Mouse (Mus musculus) cerebellum, adult 2 months (tissue): Measurements from ENCODE around the gene Trim71.

Experiments
- CTCF ChIP-seq: fragments of 200-500 bp; IDR thresholded peaks from 2 replicates; pipeline ENCODE4 v1.5.1; 2011; ENCODE audit warnings: low read depth, mild to moderate bottlenecking, control low read depth, low read length, moderate library complexity, borderline replicate concordance; ENCODE audit not compliant: insufficient read depth
- POLR2A ChIP-seq: fragments of 200-500 bp; IDR thresholded peaks from 2 replicates; pipeline ENCODE4 v1.6.1; 2011; ENCODE audit warnings: low read length, control low read depth, borderline replicate concordance; ENCODE audit not compliant: insufficient read depth

DNA sequence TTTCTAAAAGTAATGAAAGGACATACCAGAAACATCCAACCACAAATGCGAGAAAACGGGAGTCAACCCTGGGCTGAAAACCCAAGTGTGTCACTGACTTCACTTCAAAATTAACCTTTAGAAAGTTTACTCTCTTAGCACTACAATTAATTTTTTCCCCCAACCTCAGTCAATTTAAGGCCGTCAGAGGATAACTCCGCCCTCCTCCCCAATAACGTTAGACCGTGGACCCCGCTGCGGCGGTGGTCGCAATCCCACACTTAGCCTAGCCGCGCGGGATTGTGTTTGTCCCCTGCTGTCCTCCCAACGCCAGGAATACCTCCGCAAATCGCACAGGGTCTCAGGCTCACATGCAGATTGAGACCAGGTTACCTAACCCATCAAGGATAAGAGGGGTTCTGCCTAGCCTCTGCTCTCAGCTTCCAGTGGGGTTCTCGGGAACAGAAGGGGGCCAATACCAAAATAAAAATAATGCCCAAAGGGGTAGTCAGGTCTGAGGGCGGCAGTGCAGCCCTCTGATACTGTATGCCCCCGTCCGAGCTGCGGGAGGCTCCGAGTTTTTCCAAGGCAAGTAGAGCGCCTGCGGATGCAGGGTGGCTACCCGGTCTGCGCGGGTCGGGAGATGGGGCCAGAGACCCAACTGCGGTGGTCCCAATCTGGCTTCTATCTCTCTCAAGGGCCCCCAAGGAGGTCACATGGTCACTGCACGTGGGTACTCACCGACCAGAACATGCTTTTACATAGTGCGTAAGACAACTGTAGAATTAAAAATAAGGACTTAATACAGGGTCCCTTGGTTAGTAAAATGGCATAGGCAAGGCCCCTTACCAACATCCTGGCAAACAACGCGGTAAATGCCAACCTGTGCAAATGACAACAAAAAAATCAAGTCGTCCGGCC lies 3.1 kb downstream of the Trim71 start:
- TF ChIP-seq CTCF (no peak), POLR2A (no peak)
